Mouse (Mus musculus): Measurements from ENCODE around the gene Uhrf1bp1l. TPM values are rescaled to one million over a fixed set of nuclear protein-coding genes. Genes with fewer than 3 reads are reported as not detected.
"Not testable (repeated sequence)": the region's sequence is repeated elsewhere in the genome, so short reads cannot be mapped to it uniquely, and the experiment has no call there.

Uhrf1bp1l gene
- 20.5 and 27.3 TPM in 2 replicates for polyA plus RNA-seq (2012; rRNA removed)

GRCm38 (mm10) chr10:89744871-89745665 lies at the start of gene Uhrf1bp1l:
Gene Uhrf1bp1l (plus strand): TSS chr10:89744991.
- peak; percentile 92 for DNase-seq
- H3K4me1 ChIP-seq (ENCODE audit: control insufficient read depth, insufficient read depth, low read length): peaks cover 13% of the 10 kb centered on the region
- WGBS: under 1% methylated on average over 85 of the region's 85 CpGs
- peak within 1 kb of the TSS; percentile 95 for H3K4me3 ChIP-seq (replicated peaks; ENCODE audit: extremely low read depth, low read depth, low read length)
- no peak for TF ChIP-seq CTCF (IDR thresholded peaks at IDR 0.05; ENCODE audit: insufficient read depth, low read length)
- TF ChIP-seq POLR2A (IDR thresholded peaks at IDR 0.05; ENCODE audit: borderline replicate concordance, extremely low read depth, low read depth, low read length): peak; percentile 64; the same call in 1 of the 2 replicates

DNA sequence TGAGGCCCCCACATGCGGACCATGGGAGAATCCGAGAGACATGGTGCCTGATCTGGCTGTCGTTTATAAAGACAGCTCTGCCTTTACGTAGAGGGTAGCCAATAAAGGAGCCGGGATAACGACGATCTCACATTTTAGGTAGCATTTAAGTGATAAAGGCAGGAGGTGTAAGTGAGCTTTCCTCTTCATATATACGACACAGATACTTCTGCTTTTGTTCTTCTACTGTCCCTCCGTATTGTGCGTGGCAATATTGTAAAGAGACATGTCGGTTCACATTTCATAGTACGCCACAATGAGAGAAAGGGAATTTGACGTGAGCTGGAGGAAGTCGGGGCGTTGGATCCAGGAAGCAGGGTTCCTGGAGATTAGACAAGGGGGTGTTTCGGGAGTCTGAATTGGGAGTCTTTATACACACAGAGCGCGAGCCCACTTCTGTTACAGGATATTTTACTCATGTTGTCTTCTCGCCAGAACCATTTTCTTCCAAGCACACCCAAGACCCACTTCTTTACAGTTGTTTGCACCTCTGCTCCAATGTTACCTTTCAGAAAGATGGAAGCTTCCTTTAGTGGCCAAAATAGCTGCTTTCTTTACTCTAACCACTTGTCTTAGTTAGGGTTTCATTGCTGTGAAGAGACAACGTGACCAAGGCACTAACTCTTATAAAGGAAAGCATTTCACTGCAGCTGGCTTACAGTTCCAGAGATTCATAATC lies 49.4 kb upstream of the Uhrf1bp1l start:
- Histone ChIP-seq H3K4me3 (replicated peaks; ENCODE audit: extremely low read depth, low read depth, low read length) (no peak overlapping the region), H3K4me1 (ENCODE audit: control insufficient read depth, insufficient read depth, low read length) (no peaks in the 10 kb centered on the region)
- 52% methylated on average over 20 of the region's 20 CpGs for WGBS
- DNase-seq: no peak
- no peak for TF ChIP-seq POLR2A (IDR thresholded peaks at IDR 0.05; ENCODE audit: borderline replicate concordance, extremely low read depth, low read depth, low read length)
- no peak for TF ChIP-seq CTCF (IDR thresholded peaks at IDR 0.05; ENCODE audit: insufficient read depth, low read length)

DNA sequence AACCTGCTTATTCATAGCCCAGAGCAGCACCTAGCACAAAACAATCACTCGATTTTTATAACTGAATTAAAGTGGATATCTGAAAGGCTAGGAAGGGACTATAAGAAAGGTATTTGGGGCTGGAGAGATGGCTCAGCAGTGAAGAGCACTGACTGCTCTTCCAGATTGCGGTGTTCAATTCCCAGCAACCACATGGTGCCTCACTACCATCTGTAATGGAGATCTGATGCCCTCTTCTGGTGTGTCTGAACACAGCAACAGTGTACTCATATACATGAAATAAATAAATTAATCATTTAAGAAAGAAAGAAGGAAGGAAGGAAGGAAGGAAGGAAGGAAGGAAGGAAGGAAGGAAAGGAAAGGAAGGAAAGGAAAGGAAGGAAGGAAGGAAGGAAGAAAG lies 48.5 kb upstream of the Uhrf1bp1l start:
- H3K4me3 ChIP-seq (replicated peaks; ENCODE audit: extremely low read depth, low read depth, low read length); DNase-seq; H3K4me1 ChIP-seq (ENCODE audit: control insufficient read depth, insufficient read depth, low read length): not testable (repeated sequence)
- WGBS: 75% methylated on average over 2 of the region's 2 CpGs

- 93% methylated on average over 3 of the region's 3 CpGs for WGBS
- Histone ChIP-seq H3K4me3 (replicated peaks; ENCODE audit: extremely low read depth, low read depth, low read length) (no peak overlapping the region), H3K4me1 (ENCODE audit: control insufficient read depth, insufficient read depth, low read length) (no peaks in the 10 kb centered on the region; the same call in 1 of the 2 replicates)
- DNase-seq: no peak
- no peak for TF ChIP-seq CTCF (IDR thresholded peaks at IDR 0.05; ENCODE audit: insufficient read depth, low read length)
- TF ChIP-seq POLR2A (IDR thresholded peaks at IDR 0.05; ENCODE audit: borderline replicate concordance, extremely low read depth, low read depth, low read length): no peak
These were observed 46.8 kb upstream of the Uhrf1bp1l start for GRCm38 (mm10) chr10:89697956-89698355.

DNA sequence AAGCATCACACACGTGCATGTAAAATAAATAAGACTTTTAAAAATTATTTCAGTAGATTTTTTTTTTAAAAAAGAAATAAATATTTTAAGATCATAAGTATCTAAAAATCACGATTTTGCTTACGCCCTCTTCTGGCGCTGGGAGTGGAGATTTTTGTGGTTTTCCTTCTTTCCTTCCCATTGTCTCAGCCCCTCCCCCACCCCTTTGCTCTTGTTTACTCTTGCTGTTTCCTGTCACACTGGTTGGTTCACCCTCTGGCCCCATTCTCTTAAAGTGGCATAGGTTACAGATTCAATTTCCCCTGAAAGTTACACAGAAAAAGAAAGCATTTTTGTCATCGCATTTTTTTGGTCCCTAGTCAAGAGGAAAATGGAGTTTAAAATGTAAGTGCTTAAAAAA lies 41.7 kb upstream of the Uhrf1bp1l start:
- TF ChIP-seq POLR2A (IDR thresholded peaks at IDR 0.05; ENCODE audit: borderline replicate concordance, extremely low read depth, low read depth, low read length): no peak
- TF ChIP-seq CTCF (IDR thresholded peaks at IDR 0.05; ENCODE audit: insufficient read depth, low read length): no peak
- 27% methylated on average over 5 of the region's 5 CpGs for WGBS

GRCm38 (mm10) chr10:89707397-89707796 lies 37.4 kb upstream of the Uhrf1bp1l start:
- no peak for DNase-seq
- TF ChIP-seq POLR2A (IDR thresholded peaks at IDR 0.05; ENCODE audit: borderline replicate concordance, extremely low read depth, low read depth, low read length) (no peak), CTCF (IDR thresholded peaks at IDR 0.05; ENCODE audit: insufficient read depth, low read length) (no peak)
- WGBS: 87% methylated on average over 3 of the region's 3 CpGs

More for the DNA sequence above, 41.7 kb upstream of the Uhrf1bp1l start:
- Histone ChIP-seq H3K4me1 (ENCODE audit: control insufficient read depth, insufficient read depth, low read length) (peaks cover 6% of the 10 kb centered on the region), H3K4me3 (replicated peaks; ENCODE audit: extremely low read depth, low read depth, low read length) (no peak overlapping the region)
- DNase-seq: no peak

DNA sequence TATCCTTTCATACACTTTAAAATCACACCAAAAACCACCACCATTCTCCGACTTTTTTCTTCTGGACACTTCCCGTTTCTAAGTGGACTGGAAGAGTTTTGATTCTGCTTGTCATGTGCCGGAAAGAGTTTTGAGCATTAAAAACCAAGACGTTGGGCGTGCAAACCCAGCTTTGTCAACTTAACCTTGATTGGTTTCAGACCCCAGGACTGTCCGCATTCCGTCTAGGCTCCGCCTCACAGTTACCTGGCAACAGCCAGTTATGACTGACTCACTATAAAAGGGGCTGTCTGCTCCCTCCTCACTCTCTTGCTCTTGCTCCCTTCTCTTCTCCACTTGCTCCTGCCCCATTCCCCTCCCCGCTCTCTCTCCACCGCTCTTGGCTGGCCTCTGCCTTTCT lies 36.1 kb upstream of the Uhrf1bp1l start:
- DNase-seq: no peak
- Histone ChIP-seq H3K4me1 (ENCODE audit: control insufficient read depth, insufficient read depth, low read length) (no peaks in the 10 kb centered on the region), H3K4me3 (replicated peaks; ENCODE audit: extremely low read depth, low read depth, low read length) (no peak overlapping the region)
- WGBS: 31% methylated on average over 10 of the region's 10 CpGs
- TF ChIP-seq CTCF (IDR thresholded peaks at IDR 0.05; ENCODE audit: insufficient read depth, low read length) (no peak), POLR2A (IDR thresholded peaks at IDR 0.05; ENCODE audit: borderline replicate concordance, extremely low read depth, low read depth, low read length) (no peak)

More at GRCm38 (mm10) chr10:89707397-89707796, 37.4 kb upstream of the Uhrf1bp1l start:
- H3K4me3 ChIP-seq (replicated peaks; ENCODE audit: extremely low read depth, low read depth, low read length): no peak overlapping the region
- peaks cover 6% of the 10 kb centered on the region for H3K4me1 ChIP-seq (ENCODE audit: control insufficient read depth, insufficient read depth, low read length)

DNA sequence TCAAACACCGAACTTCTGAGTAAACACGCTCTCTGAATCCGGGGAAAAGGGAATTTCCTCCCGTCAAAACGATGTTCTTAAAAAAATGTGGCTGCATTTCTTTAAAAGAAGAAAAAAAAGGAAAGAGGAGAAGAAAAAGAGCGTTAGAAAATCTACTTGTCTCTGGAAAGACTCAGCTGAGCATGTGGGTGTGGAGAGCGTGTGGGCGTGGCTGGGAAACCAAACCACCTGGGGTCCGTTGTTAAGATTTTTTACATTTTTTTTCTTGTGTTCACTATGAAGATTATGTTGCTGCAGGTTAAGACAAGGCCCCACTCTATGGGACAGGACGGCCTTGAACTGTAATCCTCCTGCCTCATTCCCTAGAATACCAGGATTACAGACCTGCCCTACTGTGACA lies 29.9 kb upstream of the Uhrf1bp1l start:
- H3K4me1 ChIP-seq (ENCODE audit: control insufficient read depth, insufficient read depth, low read length): no peaks in the 10 kb centered on the region
- no peak for DNase-seq
- 78% methylated on average over 10 of the region's 10 CpGs for WGBS
- H3K4me3 ChIP-seq (replicated peaks; ENCODE audit: extremely low read depth, low read depth, low read length): no peak overlapping the region
- TF ChIP-seq POLR2A (IDR thresholded peaks at IDR 0.05; ENCODE audit: borderline replicate concordance, extremely low read depth, low read depth, low read length) (no peak), CTCF (IDR thresholded peaks at IDR 0.05; ENCODE audit: insufficient read depth, low read length) (no peak)

DNA sequence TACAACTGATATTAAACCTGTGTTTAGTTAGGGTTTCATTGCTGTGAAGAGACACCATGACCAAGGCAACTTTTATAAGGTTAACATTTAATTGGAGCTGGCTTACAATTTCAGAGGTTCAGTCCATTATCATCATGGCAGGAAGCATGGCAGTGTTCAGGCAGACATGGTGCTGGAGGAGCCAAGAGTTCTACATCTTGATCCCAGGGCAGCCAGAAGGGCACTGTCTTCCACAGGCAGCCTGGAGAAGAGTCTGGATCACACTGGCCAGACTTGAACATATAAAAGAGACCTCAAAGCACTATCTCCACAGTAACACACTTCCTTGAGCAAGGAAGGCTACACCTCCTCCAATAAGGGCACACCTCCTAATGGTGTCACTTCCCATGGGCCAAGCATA lies 24.5 kb upstream of the Uhrf1bp1l start:
- TF ChIP-seq POLR2A (IDR thresholded peaks at IDR 0.05; ENCODE audit: borderline replicate concordance, extremely low read depth, low read depth, low read length) (no peak), CTCF (IDR thresholded peaks at IDR 0.05; ENCODE audit: insufficient read depth, low read length) (no peak)
- no peak for DNase-seq
- H3K4me1 ChIP-seq (ENCODE audit: control insufficient read depth, insufficient read depth, low read length): no peaks in the 10 kb centered on the region
- H3K4me3 ChIP-seq (replicated peaks; ENCODE audit: extremely low read depth, low read depth, low read length): no peak overlapping the region

GRCm38 (mm10) chr10:89720796-89721195 lies 24.0 kb upstream of the Uhrf1bp1l start:
- Histone ChIP-seq H3K4me1 (ENCODE audit: control insufficient read depth, insufficient read depth, low read length) (no peaks in the 10 kb centered on the region), H3K4me3 (replicated peaks; ENCODE audit: extremely low read depth, low read depth, low read length) (no peak overlapping the region)
- TF ChIP-seq CTCF (IDR thresholded peaks at IDR 0.05; ENCODE audit: insufficient read depth, low read length) (no peak), POLR2A (IDR thresholded peaks at IDR 0.05; ENCODE audit: borderline replicate concordance, extremely low read depth, low read depth, low read length) (no peak)
- 88% methylated on average over 3 of the region's 3 CpGs for WGBS
- no peak for DNase-seq

Data from lung, adult 2 months (tissue).